Mouse (Mus musculus): Measurements from ENCODE around the gene Cdh16.
"Not testable (repeated sequence)": the region's sequence is repeated elsewhere in the genome, so short reads cannot be mapped to it uniquely, and the experiment has no call there.

Gene Cdh16

DNA sequence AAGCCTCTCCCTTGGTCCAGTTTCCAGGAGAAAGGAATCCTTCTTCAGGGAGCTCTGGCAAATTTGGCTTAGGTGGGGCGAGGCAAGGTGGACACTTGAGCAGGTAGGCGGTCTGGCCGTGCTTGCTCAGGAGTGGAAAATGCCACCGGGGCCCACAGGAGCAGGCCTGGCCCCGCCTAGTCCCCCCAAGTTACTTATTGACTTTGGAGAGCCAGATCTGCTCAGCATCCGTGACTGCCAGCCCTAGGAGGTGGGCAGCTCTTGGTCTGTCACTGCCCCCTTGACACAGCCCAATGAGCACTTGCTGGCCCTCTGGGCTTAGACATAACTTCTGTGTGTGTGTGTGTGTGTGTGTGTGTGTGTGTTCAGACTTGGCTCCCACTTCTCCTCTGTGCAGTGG, at the start of gene Cdh16:
TSS of gene Cdh16 (minus strand) at position 236 of the 400 bp plus-strand sequence.
- DNase-seq (ENCODE audit: low read depth, low spot score): no peak

DNA sequence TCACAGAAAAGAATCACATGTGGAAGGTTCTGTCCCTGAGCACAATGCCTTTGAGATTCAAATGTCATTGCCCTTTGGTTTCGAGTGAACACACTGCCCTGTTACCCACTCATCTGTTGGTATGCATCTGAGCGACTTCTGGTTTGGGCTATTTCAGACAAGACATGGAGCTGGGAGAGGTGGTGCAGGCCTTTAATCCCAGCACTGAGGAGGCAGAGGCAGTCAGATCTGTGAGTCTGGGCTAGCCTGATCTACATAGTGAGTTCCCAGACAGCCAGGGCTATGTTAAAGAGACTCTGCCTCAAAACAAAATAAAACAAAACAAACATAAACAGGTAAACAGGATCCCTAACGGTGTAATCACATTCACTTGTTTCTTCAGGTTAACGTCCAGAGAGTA, 31.4 kb upstream of the Cdh16 start:
- no peak for DNase-seq (ENCODE audit: low read depth, low spot score)

DNA sequence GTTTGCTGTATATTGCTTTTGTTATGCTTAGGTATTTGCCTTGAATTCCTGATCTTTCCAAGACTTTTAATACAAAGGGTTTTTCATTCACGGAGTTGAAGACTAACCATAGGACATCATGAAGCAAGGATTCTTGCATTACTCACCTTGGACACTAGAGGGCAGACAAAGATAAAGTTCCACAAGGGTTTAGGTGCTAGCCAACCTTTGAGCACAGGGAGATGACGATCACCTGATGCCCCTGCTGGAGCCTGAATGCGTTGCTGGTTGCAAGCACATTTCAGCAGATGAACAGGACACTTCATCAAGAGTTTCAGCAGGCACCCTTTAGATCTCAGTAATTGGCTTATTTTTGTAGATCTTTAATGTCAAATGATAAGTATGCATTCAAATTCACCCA, 30.8 kb upstream of the Cdh16 start:
- peak; percentile 97 for DNase-seq (ENCODE audit: low read depth, low spot score)

DNA sequence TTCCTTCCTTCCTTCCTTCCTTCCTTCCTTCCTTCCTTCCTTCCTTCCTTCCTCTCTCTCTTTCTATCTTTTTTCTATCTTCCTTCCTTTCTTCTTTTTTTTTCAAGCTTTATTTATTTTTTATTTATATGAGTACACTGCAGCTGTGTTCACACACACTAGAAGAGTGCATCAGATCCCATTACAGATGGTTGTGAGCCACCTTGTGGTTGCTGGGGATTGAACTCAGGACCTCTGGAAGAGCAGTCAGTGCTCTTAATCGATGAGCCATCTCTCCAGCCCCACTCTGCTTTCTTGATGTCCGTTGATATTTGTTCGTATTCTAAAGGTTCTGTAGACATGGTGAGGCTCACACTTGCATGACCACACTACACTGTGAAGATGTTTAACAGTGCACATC, 20.0 kb upstream of the Cdh16 start:
- DNase-seq (ENCODE audit: low read depth, low spot score): not testable (repeated sequence)

DNA sequence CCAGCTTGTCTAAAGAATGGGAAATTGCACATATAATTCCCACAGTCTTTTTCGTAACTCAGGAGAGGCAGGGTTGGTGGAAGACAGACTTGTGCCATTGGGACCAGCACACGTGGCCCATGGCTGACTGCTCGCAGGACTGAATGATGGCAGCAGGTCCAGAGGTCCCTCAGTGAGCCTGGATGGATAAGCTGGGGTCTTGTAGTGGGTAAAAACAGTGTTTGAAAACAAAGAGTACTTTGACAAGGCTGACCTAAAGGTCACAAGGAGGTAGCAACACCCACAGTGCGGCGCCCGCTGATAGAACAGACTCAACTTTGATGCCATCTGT, 18.1 kb upstream of the Cdh16 start:
- DNase-seq (ENCODE audit: low read depth, low spot score): no peak

DNA sequence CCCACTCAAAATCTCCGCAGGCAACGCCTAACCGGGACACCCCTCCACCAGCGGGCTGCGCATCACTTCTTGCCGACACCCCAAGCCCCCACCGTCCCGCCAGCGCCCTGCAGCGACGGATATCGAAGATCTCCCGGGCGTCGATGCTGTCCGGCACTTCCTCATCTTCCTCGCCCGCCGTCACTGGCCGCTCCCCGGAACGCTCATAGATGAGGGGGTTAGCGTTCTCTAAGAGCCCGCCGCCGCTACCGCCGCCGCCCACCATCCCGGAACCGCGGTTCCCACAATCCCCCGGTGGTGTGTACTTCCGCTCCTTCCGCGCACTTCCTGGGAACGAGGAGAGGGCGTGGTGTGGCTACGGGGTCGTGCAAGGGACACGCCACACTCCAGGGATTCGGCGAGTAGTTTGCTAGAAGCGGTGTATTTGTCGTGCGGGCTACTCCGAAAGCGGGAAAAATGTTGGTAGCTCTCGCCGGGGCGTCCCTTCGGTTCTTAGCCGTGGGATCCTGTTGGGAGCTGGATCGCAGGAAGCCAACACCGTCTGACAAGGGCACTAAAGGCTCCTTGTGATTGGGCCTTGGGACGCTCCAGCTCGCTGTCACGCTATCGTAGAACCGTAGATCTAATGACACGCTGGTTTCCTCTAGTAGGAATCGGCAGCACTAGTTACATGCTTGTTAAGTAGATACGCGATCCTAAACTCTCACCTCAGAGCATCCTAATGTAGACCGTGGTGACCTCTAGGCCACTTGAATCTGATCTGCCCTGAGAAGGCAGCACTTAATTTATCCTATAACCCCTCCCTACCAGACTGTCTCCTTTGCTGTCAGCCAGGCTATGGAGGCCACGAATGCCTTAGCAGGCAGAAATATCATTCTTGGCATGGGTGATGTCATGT, 17.5 kb upstream of the Cdh16 start, which contains the start of gene Ciao2b:
TSS of gene Ciao2b (minus strand) at position 540 of the 898 bp plus-strand sequence.
- DNase-seq (ENCODE audit: low read depth, low spot score): peak; percentile 91

DNA sequence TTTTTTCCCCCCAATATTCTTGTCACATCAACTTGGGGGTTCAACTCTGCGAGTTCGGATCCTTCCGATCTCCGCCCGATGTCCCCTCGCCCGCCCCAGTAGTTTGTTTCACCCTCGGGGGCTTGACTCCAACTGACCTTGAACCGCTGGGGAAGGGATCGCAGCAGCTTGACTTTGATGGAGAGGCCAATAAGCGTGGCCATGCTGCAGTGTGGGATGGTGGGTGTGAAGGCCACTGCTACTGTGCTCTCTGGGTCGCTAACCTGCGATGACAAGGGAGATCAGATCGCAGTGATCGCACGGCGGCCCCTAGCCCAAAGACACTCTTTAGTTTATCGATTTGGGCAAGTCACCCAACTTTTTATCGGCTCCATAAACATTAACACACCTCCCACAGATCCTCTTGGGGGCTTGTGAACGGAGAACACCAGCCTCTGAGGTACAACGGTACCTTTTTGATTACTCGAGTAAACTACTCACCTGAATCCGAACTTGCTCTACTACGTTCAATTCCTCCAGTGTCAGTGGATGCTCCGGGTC, 16.7 kb upstream of the Cdh16 start:
- no peak for DNase-seq (ENCODE audit: low read depth, low spot score)

DNA sequence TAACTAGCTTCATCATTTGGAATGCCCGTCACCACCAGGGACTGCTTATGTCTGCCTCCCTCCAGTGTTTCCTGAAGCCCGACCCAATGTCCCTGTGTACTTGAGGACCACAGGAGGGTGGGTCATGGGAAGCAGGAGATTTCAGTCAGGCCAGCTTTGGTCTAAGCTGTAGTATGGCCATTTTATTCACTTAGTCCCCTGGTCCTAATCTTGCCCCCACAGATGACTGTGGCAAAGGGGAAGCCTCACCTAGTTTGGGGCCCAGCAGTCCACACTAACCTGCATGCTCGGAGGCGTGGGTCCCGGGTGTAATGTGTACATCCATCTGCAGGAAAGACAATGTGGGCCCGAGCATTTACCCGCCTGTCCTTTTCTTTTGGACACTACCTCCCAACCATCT, 16.0 kb upstream of the Cdh16 start:
- DNase-seq (ENCODE audit: low read depth, low spot score): no peak

DNA sequence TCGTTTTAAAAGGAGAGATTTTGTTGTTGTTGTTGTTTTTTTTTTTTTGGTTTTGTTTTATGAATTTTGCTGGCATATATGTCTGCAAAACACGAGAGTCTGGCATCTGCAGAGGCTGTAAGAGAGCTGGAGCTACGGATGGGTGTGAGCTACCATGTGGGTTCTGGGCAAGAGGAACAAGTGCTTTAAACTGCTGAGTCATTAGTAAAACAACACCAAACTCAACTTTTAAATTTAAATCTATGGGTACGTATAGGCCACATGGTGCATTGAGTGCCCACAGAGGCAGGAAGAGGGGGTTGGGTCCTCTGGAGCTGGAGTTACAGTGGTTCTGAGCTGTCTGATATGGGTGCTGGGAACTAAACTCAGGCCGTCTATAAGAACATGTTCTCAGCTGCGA, 13.8 kb upstream of the Cdh16 start:
- DNase-seq (ENCODE audit: low read depth, low spot score): no peak

DNA sequence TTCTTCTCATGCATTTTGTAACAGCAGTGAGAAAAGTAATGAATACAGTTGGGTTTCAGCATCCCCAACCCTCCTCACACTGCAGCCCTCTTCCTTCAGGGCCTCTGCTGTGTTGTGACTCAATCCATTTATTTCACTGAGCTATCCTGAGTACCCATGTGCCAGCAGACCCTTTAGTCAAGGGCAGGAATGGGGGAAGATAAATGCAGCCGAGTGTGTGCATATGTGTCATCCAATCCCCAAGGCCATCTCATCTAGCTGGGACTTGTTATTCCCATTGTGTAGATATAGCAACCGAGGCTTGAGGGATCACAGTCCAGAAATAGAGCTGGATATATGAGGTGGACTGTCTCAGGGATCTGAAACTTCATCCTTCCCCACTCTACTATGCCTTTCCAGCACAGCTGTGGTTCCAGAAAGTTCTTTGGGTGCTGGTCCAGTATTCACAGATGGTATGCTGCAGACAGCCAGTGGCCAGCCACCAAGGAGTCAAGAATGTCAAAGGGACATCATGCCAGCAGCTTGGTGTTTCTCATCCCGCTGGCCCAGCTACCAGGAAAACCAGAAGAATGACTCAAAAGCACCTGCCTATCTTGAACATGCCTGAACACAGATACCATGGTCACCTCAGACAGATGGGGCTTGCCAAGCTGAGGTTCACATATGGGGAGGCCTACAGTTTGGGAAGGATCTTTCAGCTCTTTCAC, 11.0 kb upstream of the Cdh16 start:
- DNase-seq (ENCODE audit: low read depth, low spot score): no peak

DNA sequence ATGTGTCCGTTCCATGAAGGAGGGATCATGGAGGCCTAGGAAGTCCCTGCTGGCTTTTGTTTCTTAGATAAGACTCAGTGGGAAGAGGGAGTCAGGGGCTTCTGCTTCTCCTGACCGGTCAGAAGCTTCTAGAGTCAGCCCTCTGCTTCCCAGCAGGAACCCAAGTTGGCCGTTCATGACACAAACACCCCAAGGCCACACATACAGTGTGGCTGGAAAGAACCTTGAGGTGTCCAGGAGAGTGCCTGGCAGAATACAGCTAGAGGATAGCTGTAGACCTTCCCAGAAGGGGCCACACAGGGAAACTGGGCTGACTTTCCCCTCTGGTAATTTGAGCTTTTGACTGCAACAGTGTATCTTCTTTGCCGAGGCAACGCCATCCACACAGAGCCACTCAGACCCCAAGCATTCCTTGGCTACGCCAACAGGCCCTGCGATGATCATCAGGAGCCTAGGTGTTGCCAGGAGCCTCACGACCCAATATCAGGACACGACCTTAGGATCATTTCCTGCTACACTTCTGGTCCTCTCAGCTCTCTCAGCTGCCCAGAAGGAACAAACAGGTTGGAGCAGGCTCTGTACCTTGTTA, 9.1 kb upstream of the Cdh16 start:
- no peak for DNase-seq (ENCODE audit: low read depth, low spot score)

DNA sequence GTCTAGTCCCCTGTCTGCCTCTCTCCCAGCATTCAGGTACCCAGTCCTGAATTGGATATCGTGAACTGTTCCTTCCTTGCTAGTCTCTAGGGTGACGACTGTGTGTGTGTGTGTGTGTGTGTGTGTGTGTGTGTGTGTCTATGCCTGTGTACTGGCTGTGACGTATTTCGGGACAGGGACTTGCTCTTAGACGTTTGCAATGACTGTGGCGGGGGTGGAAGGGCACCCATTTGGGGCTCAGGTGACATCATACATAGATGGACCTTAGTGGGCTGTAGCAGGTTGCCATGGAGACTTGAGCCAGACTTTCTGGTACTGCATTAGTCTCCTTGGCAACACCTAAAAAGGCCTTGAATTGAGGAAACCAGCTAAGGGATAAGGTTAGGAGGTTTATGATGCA, 8.3 kb upstream of the Cdh16 start:
- no peak for DNase-seq (ENCODE audit: low read depth, low spot score)

DNA sequence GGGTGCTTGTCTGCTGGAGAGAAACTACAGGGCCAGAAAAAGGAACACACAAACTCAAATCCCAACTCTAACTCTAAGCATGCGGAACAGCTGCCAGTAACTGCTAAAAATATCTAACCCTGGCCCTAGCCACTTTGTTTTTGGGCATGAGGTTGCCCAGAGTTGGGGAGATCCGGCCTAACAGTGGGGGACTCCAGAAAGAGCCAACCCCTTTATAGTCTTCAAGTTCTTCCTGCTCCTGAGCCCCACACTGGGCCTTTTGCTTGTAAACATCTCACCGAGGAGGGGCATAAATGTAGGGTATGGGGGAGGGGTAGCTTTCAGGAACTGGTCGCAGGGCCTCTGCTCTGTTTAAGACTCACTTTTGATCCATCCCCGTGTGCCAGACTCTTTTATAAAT, 7.8 kb upstream of the Cdh16 start:
- DNase-seq (ENCODE audit: low read depth, low spot score): no peak

DNA sequence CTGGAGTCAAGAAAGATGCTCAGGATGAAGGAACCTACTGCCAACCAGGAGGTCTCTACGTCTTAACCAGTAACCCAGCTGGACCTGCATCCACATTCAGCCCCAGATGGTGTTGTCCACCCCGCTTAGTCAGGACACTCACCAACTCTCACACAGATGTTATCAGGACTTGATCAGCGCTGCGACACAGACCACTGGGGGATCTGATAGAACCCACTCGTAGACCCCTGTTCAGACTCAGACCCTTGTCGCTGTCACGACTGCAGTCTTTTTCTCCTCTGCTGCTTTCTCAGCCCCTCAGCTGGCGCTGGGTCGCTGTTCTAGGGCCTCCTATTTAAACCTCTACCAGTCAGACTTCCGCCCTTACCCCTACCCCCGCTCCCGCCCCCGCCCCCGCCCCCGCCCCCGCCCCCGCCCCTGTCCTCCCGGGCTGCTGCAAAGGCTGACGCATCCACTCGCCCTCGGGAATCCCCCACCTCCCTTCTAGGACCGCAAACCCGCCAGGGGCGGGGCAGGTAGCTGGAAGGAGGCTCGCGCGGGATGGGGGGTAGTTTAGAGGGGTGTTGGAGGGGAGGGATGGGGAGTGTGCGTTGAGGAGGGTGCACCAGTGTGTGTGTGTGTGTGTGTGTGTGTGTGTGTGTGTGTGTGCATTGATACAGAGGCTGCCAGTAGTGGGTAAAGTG, 6.9 kb upstream of the Cdh16 start, which contains the start of gene Rrad:
TSS of gene Rrad (minus strand) at position 347 of the 683 bp plus-strand sequence.
- DNase-seq (ENCODE audit: low read depth, low spot score): peak; percentile 39

DNA sequence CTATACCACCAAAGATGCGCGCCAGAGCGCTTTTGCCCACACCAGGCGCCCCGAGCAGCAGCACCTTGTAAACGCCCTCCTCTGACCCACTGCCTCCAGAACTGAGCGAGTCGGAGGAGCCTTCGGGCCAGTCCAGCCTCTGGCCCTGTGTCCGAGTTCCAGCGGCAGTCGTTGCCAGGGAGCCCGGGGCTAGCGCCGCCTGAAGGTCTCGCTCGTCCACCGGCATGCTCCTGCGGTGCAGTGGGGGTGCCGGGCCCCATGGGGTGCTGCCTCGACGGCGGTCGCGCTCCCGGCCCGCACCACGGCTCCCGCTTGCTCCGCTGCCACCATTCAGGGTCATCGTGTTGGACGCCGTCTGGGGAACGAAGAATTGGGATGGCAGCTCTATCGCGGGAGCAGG, 6.4 kb upstream of the Cdh16 start:
- no peak for DNase-seq (ENCODE audit: low read depth, low spot score)

DNA sequence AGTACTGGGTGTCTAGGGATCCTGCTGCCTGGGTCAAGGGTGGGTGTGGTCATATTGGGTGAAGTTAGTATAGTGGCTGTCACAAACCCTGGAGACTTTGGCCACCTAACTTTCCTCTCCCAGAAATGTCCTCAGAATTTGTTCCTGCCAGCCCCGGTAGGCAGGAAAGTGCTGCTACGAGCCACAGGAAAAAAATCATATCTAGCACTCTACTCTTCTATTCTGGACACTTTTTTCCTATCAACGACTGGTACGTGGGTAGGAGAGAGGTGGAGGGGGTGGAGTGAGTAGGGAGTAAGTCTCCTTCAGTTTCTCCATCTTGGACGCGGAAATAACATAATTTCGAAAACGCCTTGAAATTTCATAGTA, 5.9 kb upstream of the Cdh16 start:
- no peak for DNase-seq (ENCODE audit: low read depth, low spot score)

DNA sequence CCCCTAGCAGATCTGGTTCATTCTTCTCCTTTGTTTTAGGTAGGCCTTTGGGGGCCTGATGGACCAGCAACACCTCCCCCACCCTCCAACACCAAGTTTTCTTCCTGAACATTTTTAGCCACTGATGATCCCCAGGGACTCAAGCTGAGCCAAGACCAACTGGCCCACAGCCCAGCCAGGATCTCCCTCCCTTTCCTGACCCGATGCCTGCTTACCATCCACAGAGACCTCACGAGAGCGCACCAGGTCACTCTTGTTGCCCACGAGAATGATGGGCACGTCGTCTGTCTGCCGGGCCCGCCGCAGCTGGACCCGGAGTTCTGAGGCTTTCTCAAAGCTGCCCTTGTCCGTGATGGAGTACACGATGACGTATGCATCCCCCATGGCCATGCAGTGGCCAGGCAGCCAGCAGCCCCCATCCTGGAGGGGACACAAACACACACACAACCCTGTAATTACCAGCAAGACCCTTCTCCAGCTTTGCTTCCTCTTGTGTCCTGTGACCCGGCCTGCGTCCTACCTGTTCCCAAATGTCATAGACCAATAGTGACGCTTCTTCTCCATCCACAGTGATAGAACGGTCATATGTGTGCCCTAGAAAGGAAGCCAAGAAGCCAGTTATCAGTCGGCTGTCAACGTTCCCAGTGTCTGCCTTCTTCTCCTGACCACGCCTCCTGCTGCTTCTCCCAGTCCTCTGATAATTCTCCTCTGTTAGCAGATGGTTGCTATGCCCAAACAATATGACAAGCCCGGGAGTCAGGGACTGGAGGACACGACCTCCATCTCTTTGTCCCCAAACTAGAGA, 5.3 kb upstream of the Cdh16 start:
- DNase-seq (ENCODE audit: low read depth, low spot score): no peak

DNA sequence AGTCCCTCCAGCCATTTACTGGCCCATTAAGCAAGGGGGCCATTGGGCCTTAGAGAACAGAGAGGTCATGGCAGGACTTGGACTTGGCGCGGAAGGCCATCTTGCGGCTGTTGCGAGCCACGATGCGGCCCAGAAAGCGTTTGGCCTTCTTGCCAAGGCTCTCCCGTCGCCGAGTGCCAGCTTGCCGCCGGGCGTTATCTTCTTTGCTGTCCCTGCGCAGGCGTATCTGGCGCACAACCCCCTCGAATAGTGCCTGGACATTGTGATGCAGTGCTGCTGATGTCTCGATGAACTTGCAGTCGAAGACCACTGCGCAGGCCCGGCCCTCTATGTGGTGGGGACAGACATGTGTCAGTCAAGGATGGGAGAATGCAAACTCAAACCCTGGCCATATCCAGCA, 4.2 kb upstream of the Cdh16 start:
- no peak for DNase-seq (ENCODE audit: low read depth, low spot score)

DNA sequence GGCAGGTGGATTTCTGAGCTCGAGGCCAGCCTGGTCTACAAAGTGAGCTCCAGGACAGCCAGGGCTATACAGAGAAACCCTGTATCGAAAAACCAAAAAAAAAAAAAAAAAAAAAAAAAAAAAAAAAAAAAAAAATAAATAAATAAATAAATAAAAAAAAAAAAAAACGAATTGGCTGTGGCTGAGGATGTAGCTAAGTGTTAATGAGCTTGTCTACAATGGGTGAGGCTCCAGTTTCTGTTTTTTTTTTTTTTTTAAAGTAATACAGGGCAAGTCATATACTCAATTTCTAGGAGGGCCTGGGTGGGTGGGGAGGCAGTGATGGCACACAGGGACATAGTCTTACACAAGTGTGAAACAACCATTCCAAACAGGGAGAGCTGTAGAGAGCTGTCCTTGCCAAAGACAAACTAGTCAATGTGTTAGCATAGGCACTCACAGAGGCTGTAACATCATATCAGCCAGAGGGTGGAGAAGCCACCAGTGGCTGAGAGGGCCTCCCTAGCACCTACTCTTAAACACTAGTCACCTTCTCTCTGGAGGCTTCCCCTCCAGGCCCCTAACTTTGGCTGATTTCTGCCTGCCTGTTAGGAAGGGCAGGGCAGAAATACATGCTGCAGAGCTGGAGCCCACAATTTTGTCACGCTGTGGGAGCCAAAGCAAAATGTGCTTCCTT, 3.0 kb upstream of the Cdh16 start:
- no peak for DNase-seq (ENCODE audit: low read depth, low spot score)

DNA sequence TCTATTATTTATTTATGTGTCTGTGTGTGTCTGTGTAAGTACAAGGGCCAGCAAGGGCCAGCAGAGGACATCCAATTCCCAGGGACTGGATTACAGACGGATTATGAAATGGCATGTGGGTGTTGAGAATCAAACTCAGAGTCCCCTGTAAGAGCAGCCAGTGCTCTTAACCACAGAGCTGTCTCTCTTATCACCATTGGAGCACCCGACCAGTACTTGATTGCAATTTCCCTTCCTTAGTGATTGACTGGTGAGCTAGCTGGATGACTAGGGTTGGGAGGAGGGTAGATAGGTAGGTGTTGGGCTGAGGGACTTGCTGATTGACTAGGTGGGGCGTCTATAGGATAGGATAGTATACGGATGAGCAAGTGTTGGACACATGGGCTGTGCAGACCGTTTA, 3.4 kb downstream of the Cdh16 start:
- no peak for DNase-seq (ENCODE audit: low read depth, low spot score)

Measured in ES-CJ7 (cell line).